Mouse (Mus musculus): Measurements from ENCODE around the gene Spata5. TPM values are rescaled to one million over a fixed set of nuclear protein-coding genes. Genes with fewer than 3 reads are reported as not detected.

The Spata5 gene
- polyA plus RNA-seq, 1 experiment from 2014 or later: 41.2 TPM

- Histone ChIP-seq H3K27me3 (replicated peaks; ENCODE audit: control insufficient read depth, insufficient read depth, low read length) (no peaks in the 10 kb centered on the region), H3K36me3 (ENCODE audit: control insufficient read depth, insufficient read depth, low read length) (peaks cover 3% of the 10 kb centered on the region), H3K4me1 (replicated peaks; ENCODE audit: control insufficient read depth, insufficient read depth, low read length) (0 out of 2 replicates have a peak, but pooled peaks cover 5% of the 10 kb centered on the region), H3K4me3 (ENCODE audit: low read depth, low read length) (no peak overlapping the region), H3K9ac (ENCODE audit: low read depth, low read length) (no peak overlapping the region), H3K4me2 (no peak overlapping the region), H3K9me3 (ENCODE audit: control insufficient read depth, low read length) (no peaks in the 10 kb centered on the region), H3K27ac (ENCODE audit: low read depth, low read length) (no peak overlapping the region)
- ATAC-seq (replicated peaks; ENCODE audit: low FRiP score) (no peak), DNase-seq (ENCODE audit: low spot score) (no peak)
- 90% methylated on average over 31 of the region's 31 CpGs for WGBS
These were observed 61.6 kb downstream of the Spata5 start for GRCm38 (mm10) chr3:37481295-37481694.

GRCm38 (mm10) chr3:37482720-37483119, 63.0 kb downstream of the Spata5 start:
- H3K36me3 ChIP-seq (ENCODE audit: control insufficient read depth, insufficient read depth, low read length): peaks cover 3% of the 10 kb centered on the region
- H3K4me2 ChIP-seq: no peak overlapping the region
- no peaks in the 10 kb centered on the region for H3K9me3 ChIP-seq (ENCODE audit: control insufficient read depth, low read length)
- peaks cover 13% of the 10 kb centered on the region for H3K4me1 ChIP-seq (replicated peaks; ENCODE audit: control insufficient read depth, insufficient read depth, low read length)
- no peak overlapping the region for H3K9ac ChIP-seq (ENCODE audit: low read depth, low read length)
- WGBS: 33% methylated on average over 1 of the region's 1 CpGs
- no peaks in the 10 kb centered on the region for H3K27me3 ChIP-seq (replicated peaks; ENCODE audit: control insufficient read depth, insufficient read depth, low read length)
- peak overlapping the region; percentile 39; the same call in 1 of the 2 replicates for H3K27ac ChIP-seq (ENCODE audit: low read depth, low read length)
- H3K4me3 ChIP-seq (ENCODE audit: low read depth, low read length): no peak overlapping the region
- peak; percentile 74 for ATAC-seq (replicated peaks; ENCODE audit: low FRiP score)
- DNase-seq (ENCODE audit: low spot score): no peak

DNA sequence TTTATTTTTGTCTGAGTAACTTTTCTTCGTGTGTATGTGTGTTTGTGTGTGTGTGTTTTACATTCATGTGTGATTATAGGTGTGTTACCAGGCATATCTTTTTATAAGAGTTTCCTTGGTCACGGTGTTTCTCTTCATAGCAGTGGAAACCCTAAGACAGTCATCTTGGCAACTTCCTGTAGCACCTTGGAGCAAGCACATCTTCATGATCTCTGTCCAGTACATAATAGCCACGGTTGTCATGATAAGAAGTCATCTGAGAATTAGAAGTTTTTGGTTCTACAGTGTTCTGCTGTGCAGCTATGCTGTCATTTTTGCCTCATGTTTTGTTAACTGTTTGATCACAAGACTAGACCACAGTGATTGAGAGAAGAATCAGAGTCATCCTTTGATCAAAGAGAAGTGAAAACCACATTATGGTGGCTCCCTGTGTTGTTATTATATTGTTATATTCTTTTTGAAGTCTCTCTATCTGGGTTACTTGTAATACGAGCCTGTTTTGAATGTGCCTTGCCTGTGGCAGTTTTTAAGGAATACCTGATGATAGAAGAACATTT, 64.1 kb downstream of the Spata5 start:
- 83% methylated on average over 4 of the region's 4 CpGs for WGBS
- Histone ChIP-seq H3K9ac (ENCODE audit: low read depth, low read length) (no peak overlapping the region), H3K36me3 (ENCODE audit: control insufficient read depth, insufficient read depth, low read length) (peaks cover 3% of the 10 kb centered on the region), H3K4me2 (no peak overlapping the region), H3K4me1 (replicated peaks; ENCODE audit: control insufficient read depth, insufficient read depth, low read length) (peaks cover 17% of the 10 kb centered on the region), H3K9me3 (ENCODE audit: control insufficient read depth, low read length) (no peaks in the 10 kb centered on the region), H3K27me3 (replicated peaks; ENCODE audit: control insufficient read depth, insufficient read depth, low read length) (no peaks in the 10 kb centered on the region), H3K27ac (ENCODE audit: low read depth, low read length) (no peak overlapping the region), H3K4me3 (ENCODE audit: low read depth, low read length) (no peak overlapping the region)
- DNase-seq (ENCODE audit: low spot score) (no peak), ATAC-seq (replicated peaks; ENCODE audit: low FRiP score) (no peak)

DNA sequence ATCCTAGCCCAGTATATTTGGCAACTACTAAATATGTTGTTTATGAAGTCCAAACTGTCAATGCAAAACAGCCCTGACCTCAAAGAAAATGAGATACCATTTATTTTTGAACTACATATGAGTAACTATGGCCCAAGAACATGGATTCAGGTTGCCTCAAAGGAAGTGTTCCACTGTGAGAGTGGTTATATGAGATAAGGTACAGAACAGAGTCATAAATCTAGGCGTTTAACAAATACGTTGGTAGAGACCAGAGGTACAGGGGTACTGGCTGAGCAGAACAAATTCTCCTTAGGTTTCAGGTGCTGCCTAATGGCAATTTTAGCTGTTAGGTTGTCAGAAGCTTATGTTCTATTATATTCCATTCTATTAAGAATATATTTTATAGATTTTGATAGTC, 67.9 kb downstream of the Spata5 start:
- 46% methylated on average over 2 of the region's 2 CpGs for WGBS
- no peak overlapping the region for H3K4me3 ChIP-seq (ENCODE audit: low read depth, low read length)
- H3K27ac ChIP-seq (ENCODE audit: low read depth, low read length): no peak overlapping the region
- H3K27me3 ChIP-seq (replicated peaks; ENCODE audit: control insufficient read depth, insufficient read depth, low read length): no peaks in the 10 kb centered on the region
- H3K36me3 ChIP-seq (ENCODE audit: control insufficient read depth, insufficient read depth, low read length): no peaks in the 10 kb centered on the region
- H3K4me1 ChIP-seq (replicated peaks; ENCODE audit: control insufficient read depth, insufficient read depth, low read length): peaks cover 15% of the 10 kb centered on the region
- H3K9ac ChIP-seq (ENCODE audit: low read depth, low read length): no peak overlapping the region
- no peak overlapping the region for H3K4me2 ChIP-seq
- no peaks in the 10 kb centered on the region for H3K9me3 ChIP-seq (ENCODE audit: control insufficient read depth, low read length)
- DNase-seq (ENCODE audit: low spot score): no peak
- no peak for ATAC-seq (replicated peaks; ENCODE audit: low FRiP score)

GRCm38 (mm10) chr3:37488173-37488572, 68.5 kb downstream of the Spata5 start:
- H3K4me1 ChIP-seq (replicated peaks; ENCODE audit: control insufficient read depth, insufficient read depth, low read length): peaks cover 15% of the 10 kb centered on the region
- H3K9ac ChIP-seq (ENCODE audit: low read depth, low read length): no peak overlapping the region
- no peaks in the 10 kb centered on the region for H3K36me3 ChIP-seq (ENCODE audit: control insufficient read depth, insufficient read depth, low read length)
- DNase-seq (ENCODE audit: low spot score) (no peak), ATAC-seq (replicated peaks; ENCODE audit: low FRiP score) (no peak)
- no peaks in the 10 kb centered on the region for H3K9me3 ChIP-seq (ENCODE audit: control insufficient read depth, low read length)
- no peak overlapping the region for H3K4me3 ChIP-seq (ENCODE audit: low read depth, low read length)
- no peaks in the 10 kb centered on the region for H3K27me3 ChIP-seq (replicated peaks; ENCODE audit: control insufficient read depth, insufficient read depth, low read length)
- H3K4me2 ChIP-seq: no peak overlapping the region
- no peak overlapping the region for H3K27ac ChIP-seq (ENCODE audit: low read depth, low read length)

DNA sequence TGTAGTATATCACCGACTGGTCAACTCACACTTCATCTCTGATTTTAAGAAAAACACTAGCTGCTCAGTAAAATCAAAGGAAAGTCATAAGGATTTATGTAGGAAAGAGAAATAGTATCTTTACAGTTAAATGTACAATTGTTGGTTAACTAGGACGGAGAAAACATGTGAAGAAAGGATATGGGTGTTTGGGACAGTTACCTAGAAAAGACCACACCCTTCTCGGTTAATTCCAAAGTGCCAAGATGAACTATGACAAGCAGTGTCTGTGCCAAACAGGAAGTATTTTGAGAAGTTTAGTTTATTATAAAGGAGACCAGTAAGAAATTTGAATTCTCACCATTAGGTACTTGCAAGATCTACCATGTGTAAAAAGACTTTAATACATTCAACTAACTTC, 70.3 kb downstream of the Spata5 start:
- no peak overlapping the region for H3K4me2 ChIP-seq
- ATAC-seq (replicated peaks; ENCODE audit: low FRiP score): no peak
- 73% methylated on average over 3 of the region's 3 CpGs for WGBS

DNA sequence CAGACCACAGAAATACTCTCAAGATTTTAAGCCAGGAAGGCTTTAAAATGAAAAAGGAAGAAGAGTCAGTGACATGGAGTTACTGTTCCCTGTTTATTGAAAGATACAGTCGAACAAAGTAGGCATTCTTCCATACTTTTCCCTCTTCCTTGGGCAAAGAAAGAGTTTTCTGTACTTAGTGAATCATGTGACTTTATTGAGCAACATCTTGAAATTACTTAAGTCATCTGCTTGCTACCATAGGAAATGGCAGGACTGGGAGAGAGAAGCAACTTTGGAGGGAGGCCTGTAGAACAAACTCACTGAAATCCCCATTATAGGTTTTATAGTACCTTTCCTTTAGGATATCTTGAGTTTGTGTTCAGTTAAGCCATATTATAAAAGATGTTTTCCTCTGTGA, 81.2 kb downstream of the Spata5 start:
- no peaks in the 10 kb centered on the region for H3K36me3 ChIP-seq (ENCODE audit: control insufficient read depth, insufficient read depth, low read length)
- no peak overlapping the region for H3K4me2 ChIP-seq
- no peaks in the 10 kb centered on the region for H3K9me3 ChIP-seq (ENCODE audit: control insufficient read depth, low read length)
- H3K4me1 ChIP-seq (replicated peaks; ENCODE audit: control insufficient read depth, insufficient read depth, low read length): no peaks in the 10 kb centered on the region; the same call in 1 of the 2 replicates
- no peaks in the 10 kb centered on the region for H3K27me3 ChIP-seq (replicated peaks; ENCODE audit: control insufficient read depth, insufficient read depth, low read length)
- ATAC-seq (replicated peaks; ENCODE audit: low FRiP score): no peak
- no peak overlapping the region for H3K27ac ChIP-seq (ENCODE audit: low read depth, low read length)
- no peak overlapping the region for H3K9ac ChIP-seq (ENCODE audit: low read depth, low read length)
- no peak overlapping the region for H3K4me3 ChIP-seq (ENCODE audit: low read depth, low read length)
- DNase-seq (ENCODE audit: low spot score): no peak
- 83% methylated on average over 1 of the region's 1 CpGs for WGBS

More for the DNA sequence above, 70.3 kb downstream of the Spata5 start:
- H3K9ac ChIP-seq (ENCODE audit: low read depth, low read length): no peak overlapping the region
- no peak for DNase-seq (ENCODE audit: low spot score)
- H3K9me3 ChIP-seq (ENCODE audit: control insufficient read depth, low read length): no peaks in the 10 kb centered on the region
- H3K27ac ChIP-seq (ENCODE audit: low read depth, low read length): no peak overlapping the region
- H3K4me1 ChIP-seq (replicated peaks; ENCODE audit: control insufficient read depth, insufficient read depth, low read length): peaks cover 15% of the 10 kb centered on the region
- no peaks in the 10 kb centered on the region for H3K36me3 ChIP-seq (ENCODE audit: control insufficient read depth, insufficient read depth, low read length)
- no peak overlapping the region for H3K4me3 ChIP-seq (ENCODE audit: low read depth, low read length)
- H3K27me3 ChIP-seq (replicated peaks; ENCODE audit: control insufficient read depth, insufficient read depth, low read length): no peaks in the 10 kb centered on the region

DNA sequence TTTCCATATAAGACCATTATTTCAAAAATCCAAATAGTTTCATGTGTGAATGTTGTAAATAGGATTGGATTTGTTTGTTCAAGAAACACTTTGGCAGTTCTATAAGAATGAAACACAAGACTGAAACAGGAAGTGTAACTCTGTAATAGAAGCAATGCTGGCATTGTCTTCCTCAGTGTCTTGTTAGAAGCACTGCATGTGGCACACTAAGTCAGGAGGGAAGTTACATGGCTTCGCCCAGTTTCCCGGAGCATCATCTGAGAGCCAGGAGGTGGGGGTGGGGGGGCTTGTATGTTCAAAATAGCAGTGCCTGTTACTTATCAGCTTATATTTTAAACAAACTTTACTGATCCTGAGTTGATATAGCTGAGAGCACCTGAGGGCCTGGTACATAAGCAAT, 82.9 kb downstream of the Spata5 start:
- H3K9me3 ChIP-seq (ENCODE audit: control insufficient read depth, low read length): no peaks in the 10 kb centered on the region
- no peak overlapping the region for H3K27ac ChIP-seq (ENCODE audit: low read depth, low read length)
- ATAC-seq (replicated peaks; ENCODE audit: low FRiP score) (no peak), DNase-seq (ENCODE audit: low spot score) (no peak)
- H3K27me3 ChIP-seq (replicated peaks; ENCODE audit: control insufficient read depth, insufficient read depth, low read length): no peaks in the 10 kb centered on the region
- no peaks in the 10 kb centered on the region; the same call in 1 of the 2 replicates for H3K4me1 ChIP-seq (replicated peaks; ENCODE audit: control insufficient read depth, insufficient read depth, low read length)
- H3K9ac ChIP-seq (ENCODE audit: low read depth, low read length): no peak overlapping the region
- H3K4me2 ChIP-seq: no peak overlapping the region
- no peaks in the 10 kb centered on the region for H3K36me3 ChIP-seq (ENCODE audit: control insufficient read depth, insufficient read depth, low read length)
- WGBS: 80% methylated on average over 2 of the region's 2 CpGs
- H3K4me3 ChIP-seq (ENCODE audit: low read depth, low read length): no peak overlapping the region

DNA sequence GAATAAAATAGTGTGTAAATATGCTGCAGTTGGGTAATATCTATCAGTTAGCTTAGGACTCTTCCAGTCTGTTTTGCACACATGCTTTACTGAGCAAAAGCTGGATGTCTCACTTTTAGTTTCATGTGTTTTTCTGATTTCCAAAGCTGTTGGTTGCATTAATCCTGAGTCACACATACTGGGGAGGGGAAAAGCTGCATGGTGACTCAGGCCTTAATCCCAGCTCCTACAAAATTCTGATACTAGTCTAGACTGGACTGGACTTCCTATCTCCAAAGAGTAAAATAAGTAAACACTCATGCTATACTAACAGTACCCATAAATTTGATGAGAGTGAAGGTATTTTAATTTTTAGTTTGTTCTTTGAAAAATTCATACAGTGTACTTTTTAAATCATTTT, 84.2 kb downstream of the Spata5 start:
- no peak overlapping the region for H3K9ac ChIP-seq (ENCODE audit: low read depth, low read length)
- H3K27ac ChIP-seq (ENCODE audit: low read depth, low read length): no peak overlapping the region
- H3K9me3 ChIP-seq (ENCODE audit: control insufficient read depth, low read length): no peaks in the 10 kb centered on the region
- H3K4me2 ChIP-seq: no peak overlapping the region
- H3K4me3 ChIP-seq (ENCODE audit: low read depth, low read length): no peak overlapping the region
- no peaks in the 10 kb centered on the region; the same call in 1 of the 2 replicates for H3K4me1 ChIP-seq (replicated peaks; ENCODE audit: control insufficient read depth, insufficient read depth, low read length)
- DNase-seq (ENCODE audit: low spot score): no peak
- H3K36me3 ChIP-seq (ENCODE audit: control insufficient read depth, insufficient read depth, low read length): no peaks in the 10 kb centered on the region
- H3K27me3 ChIP-seq (replicated peaks; ENCODE audit: control insufficient read depth, insufficient read depth, low read length): no peaks in the 10 kb centered on the region
- ATAC-seq (replicated peaks; ENCODE audit: low FRiP score): no peak
